Mouse (Mus musculus) stomach, postnatal 0 days (tissue): ENCODE measurements around the gene Zfp712. TPM values are rescaled to one million over a fixed set of nuclear protein-coding genes. Genes with fewer than 3 reads are reported as not detected.
A peak's percentile ranks its signal among the peaks of the same experiment; 100 is the strongest.

ENCODE experiments used
- ATAC-seq: fragments of 200-750 bp; cut with Nextera tagmentation; 2 replicates; pipeline ENCODE4 v1.8.0; 2017; ENCODE audit not compliant: low FRiP score, low TSS enrichment
- DNase-seq: peaks from one replicate; pipeline ENCODE4 v3.0.0-alpha.2; 2016; ENCODE audit warnings: low spot score
- H3K27ac ChIP-seq: fragments of 300-500 bp; sonication (generic); replicated peaks from 2 replicates; pipeline ENCODE4 v1.5.1; 2014; ENCODE audit warnings: mild to moderate bottlenecking, control low read depth
- H3K27me3 ChIP-seq: fragments of 300-500 bp; sonication (generic); 2 replicates; pipeline ENCODE4 v1.6.1; 2014; ENCODE audit warnings: low read length; ENCODE audit not compliant: control insufficient read depth, insufficient read depth
- H3K36me3 ChIP-seq: fragments of 300-500 bp; sonication (generic); 2 replicates; pipeline ENCODE4 v1.6.1; 2014; ENCODE audit warnings: low read length, mixed read lengths; ENCODE audit not compliant: control insufficient read depth, insufficient read depth
- H3K4me1 ChIP-seq: fragments of 300-500 bp; sonication (generic); replicated peaks from 2 replicates; pipeline ENCODE4 v1.6.1; 2014; ENCODE audit warnings: antibody characterized with exemption; ENCODE audit not compliant: control insufficient read depth, insufficient read depth
- H3K4me2 ChIP-seq: fragments of 300-500 bp; sonication (generic); replicated peaks from 2 replicates; pipeline ENCODE4 v1.6.1; 2014; ENCODE audit warnings: low read depth, mild to moderate bottlenecking, control low read depth, moderate library complexity
- H3K4me3 ChIP-seq: fragments of 300-500 bp; sonication (generic); 2 replicates; pipeline ENCODE4 v1.5.1; 2014; ENCODE audit warnings: low read depth, low read length, control low read depth
- H3K9ac ChIP-seq: fragments of 300-500 bp; sonication (generic); 2 replicates; pipeline ENCODE4 v1.6.1; 2014; ENCODE audit warnings: mild to moderate bottlenecking, low read length, control low read depth, mixed read lengths
- H3K9me3 ChIP-seq: fragments of 300-500 bp; sonication (generic); 2 replicates; pipeline ENCODE4 v1.6.1; 2016; ENCODE audit warnings: low read length; ENCODE audit not compliant: control insufficient read depth
- CTCF ChIP-seq: IDR thresholded peaks from 2 replicates; pipeline ENCODE4 v1.5.1; 2016; ENCODE audit warnings: antibody characterized with exemption, low read depth, mild to moderate bottlenecking, moderate library complexity
- EP300 ChIP-seq: optimal IDR thresholded peaks from 2 replicates; pipeline ENCODE3; 2016; ENCODE audit warnings: antibody characterized with exemption
- WGBS: fragments of 180-500 bp; shearing (Covaris S2); extraction: QIAGEN DNeasy Blood & Tissue Kit; methylation state at CpG from one replicate; pipeline ENCODE4 v1.1.7; 2014; 5-methylcytosine and 5-hydroxymethylcytosine counted together
- polyA plus RNA-seq: library from polyadenylated mRNA; unstranded; fragments of >200 nt; fragmentation: Nextera tagmentation; extraction: Ambion mirVana; gene quantifications from 2 replicates; pipeline ENCODE4 v1.2.1, GENCODE M21; 2015

The Zfp712 gene
- polyA plus RNA-seq, 1 experiment from 2014 or later: 1.2 TPM

GRCm38 (mm10) chr13:67060161-67060785 is 697 bp downstream of the Zfp712 start:
- Histone ChIP-seq H3K9me3 (no peaks in the 10 kb centered on the region), H3K4me2 (peak overlapping the region; percentile 73), H3K4me1 (no peaks in the 10 kb centered on the region), H3K27ac (peak overlapping the region; percentile 78), H3K27me3 (no peaks in the 10 kb centered on the region), H3K36me3 (no peaks in the 10 kb centered on the region), H3K4me3 (peak overlapping the region; percentile 54), H3K9ac (peak overlapping the region; percentile 52)
- 2% methylated on average over 12 of the region's 12 CpGs for WGBS
- DNase-seq: no peak
- peak; percentile 22 for ATAC-seq
- TF ChIP-seq EP300 (no peak), CTCF (no peak)

Other genes with a start within 250 kb of the Zfp712 start
- gene Gm10767, start 156.3 kb downstream of the Zfp712 start, polyA plus RNA-seq: 2.6 and 3.0 TPM in 2 replicates
- 1.8 and 2.3 TPM in 2 replicates for gene Zfp708, start 36.8 kb upstream of the Zfp712 start, polyA plus RNA-seq
- gene Gm28557, start 47.4 kb upstream of the Zfp712 start, polyA plus RNA-seq: 1.1 and 1.3 TPM in 2 replicates
- gene Rslcan18, start 55.1 kb upstream of the Zfp712 start, polyA plus RNA-seq: 0.06 and 0.10 TPM in 2 replicates
- 0.65 and 0.76 TPM in 2 replicates for gene Zfp759, start 60.5 kb upstream of the Zfp712 start, polyA plus RNA-seq
- 4.1 and 4.2 TPM in 2 replicates for gene Rsl1, start 112.0 kb upstream of the Zfp712 start, polyA plus RNA-seq
- gene Zfp455, start 133.3 kb upstream of the Zfp712 start, polyA plus RNA-seq: 0.68 and 0.82 TPM in 2 replicates
- gene Zfp458, start 217.3 kb upstream of the Zfp712 start, polyA plus RNA-seq: 0.64 and 0.68 TPM in 2 replicates
- gene Zfp457, start 245.3 kb upstream of the Zfp712 start, polyA plus RNA-seq: 0.58 and 0.70 TPM in 2 replicates